Mouse (Mus musculus): ENCODE measurements around the gene Nhlrc3.

DNA sequence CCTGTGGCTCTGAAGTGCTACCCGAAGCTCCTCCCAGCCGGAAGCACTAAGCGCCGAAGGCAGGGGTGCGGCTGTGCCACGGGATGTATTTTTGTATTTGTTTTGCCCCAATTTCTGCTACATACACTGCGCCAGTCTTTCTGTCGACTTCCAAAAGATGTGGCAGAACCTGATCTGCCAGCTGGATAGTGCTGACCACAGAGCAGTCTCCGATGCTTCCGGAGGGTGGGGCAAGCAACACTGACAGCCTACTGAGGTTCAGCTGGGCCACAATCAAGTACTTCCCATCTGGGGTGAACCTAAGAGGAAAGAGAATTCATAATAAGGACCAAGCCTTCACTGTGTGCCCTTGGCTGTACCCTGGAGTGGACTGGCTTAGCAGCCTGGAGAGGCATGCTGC, 10.8 kb downstream of the Nhlrc3 start:
- TF ChIP-seq EP300 (IDR thresholded peaks at IDR 0.05; ENCODE audit: low read depth): no peak
- no peak for TF ChIP-seq CTCF (IDR thresholded peaks at IDR 0.05; ENCODE audit: low read depth)
